Mouse (Mus musculus): ENCODE measurements at regions not wholly inside any gene's neighbourhood (a gene's known extent, or its start where the extent isn't known, plus 50 kb on each side); places are given as distances from the start of the nearest gene placed in this dataset.

GRCm38 (mm10) chr3:141333517-141334113 lies 121.5 kb upstream of the Pdha2 start:
- no peak for TF ChIP-seq MEF2A (IDR thresholded peaks at IDR 0.05; ENCODE audit: borderline replicate concordance, low read depth, low read length)
- H3K36me3 ChIP-seq (replicated peaks in 1 of 2; ENCODE audit: control insufficient read depth in 1 of 2, insufficient read depth in 1 of 2, low read length in 1 of 2) = no peaks in the 10 kb centered on the region
- no peak overlapping the region for H3K4me3 ChIP-seq (replicated peaks in 1 of 3; ENCODE audit: low read depth in 2 of 3, low read length in 2 of 3, poor library complexity in 1 of 3)
- H3K27me3 ChIP-seq (replicated peaks) = no peaks in the 10 kb centered on the region
- DNase-seq (ENCODE audit: extremely low read depth) = no peak
- H3K9ac ChIP-seq (ENCODE audit: insufficient read depth, low read depth) = no peak overlapping the region
- dilution Hi-C loops (cut with MboI; ENCODE audit: extremely low pct_ligation_motif_present, extremely low pct_unique_long_range_greater_than_20kb, low sequenced_read_pairs) (no loop called here), in situ Hi-C loops (cut with MboI; ENCODE audit: low pct_ligation_motif_present, low pct_unique_long_range_greater_than_20kb, low sequenced_read_pairs) (no loop called here)
- peaks cover 0 to 4% of the 10 kb centered on the region in 2 experiments; a peak in 1 of 4 replicates for H3K4me1 ChIP-seq (ENCODE audit: control insufficient read depth in 1 of 2, insufficient read depth in 2 of 2)
- H3K27ac ChIP-seq (ENCODE audit: insufficient read depth, low read depth) = no peak overlapping the region
- no peaks in the 10 kb centered on the region for H3K79me2 ChIP-seq (replicated peaks; ENCODE audit: control insufficient read depth, extremely low read depth, insufficient read depth, poor library complexity, severe bottlenecking)
- no peaks in the 10 kb centered on the region for H3K9me3 ChIP-seq (replicated peaks; ENCODE audit: low read length)
- no peak overlapping the region for H3K4me2 ChIP-seq (ENCODE audit: insufficient read depth, low read depth, poor library complexity, severe bottlenecking)

- Histone ChIP-seq H3K79me2 (replicated peaks; ENCODE audit: control insufficient read depth, extremely low read depth, insufficient read depth, poor library complexity, severe bottlenecking) (no peaks in the 10 kb centered on the region), H3K27ac (ENCODE audit: insufficient read depth, low read depth) (no peak overlapping the region), H3K9me3 (replicated peaks; ENCODE audit: low read length) (no peaks in the 10 kb centered on the region), H3K4me3 (replicated peaks in 1 of 3; ENCODE audit: low read depth in 2 of 3, low read length in 2 of 3, poor library complexity in 1 of 3) (no peak overlapping the region), H3K36me3 (replicated peaks in 1 of 2; ENCODE audit: control insufficient read depth in 1 of 2, insufficient read depth in 1 of 2, low read length in 1 of 2) (no peaks in the 10 kb centered on the region), H3K27me3 (replicated peaks) (no peaks in the 10 kb centered on the region), H3K4me2 (ENCODE audit: insufficient read depth, low read depth, poor library complexity, severe bottlenecking) (no peak overlapping the region), H3K9ac (ENCODE audit: insufficient read depth, low read depth) (no peak overlapping the region), H3K4me1 (ENCODE audit: control insufficient read depth in 1 of 2, insufficient read depth in 2 of 2) (peaks cover 0 to 4% of the 10 kb centered on the region in 2 experiments; a peak in 1 of 4 replicates)
- no peak for TF ChIP-seq NRF1 (IDR thresholded peaks at IDR 0.05; ENCODE audit: low read depth, low read length)
- TF ChIP-seq CHD1 (IDR thresholded peaks at IDR 0.05; ENCODE audit: low read depth, low read length) = no peak
- no peak for TF ChIP-seq RCOR1 (conservative IDR thresholded peaks at IDR 0.05; ENCODE audit: low read depth, low read length)
- in situ Hi-C loops (cut with MboI; ENCODE audit: low pct_ligation_motif_present, low pct_unique_long_range_greater_than_20kb, low sequenced_read_pairs) = no loop called here
- dilution Hi-C loops (cut with MboI; ENCODE audit: extremely low pct_ligation_motif_present, extremely low pct_unique_long_range_greater_than_20kb, low sequenced_read_pairs) = no loop called here
- no peak for DNase-seq (ENCODE audit: extremely low read depth)
These were observed 126.2 kb upstream of the Pdha2 start for GRCm38 (mm10) chr3:141338224-141338982.

- Histone ChIP-seq H3K79me2 (replicated peaks; ENCODE audit: control insufficient read depth, extremely low read depth, insufficient read depth, poor library complexity, severe bottlenecking) (no peaks in the 10 kb centered on the region), H3K27ac (ENCODE audit: insufficient read depth, low read depth) (no peak overlapping the region), H3K4me2 (ENCODE audit: insufficient read depth, low read depth, poor library complexity, severe bottlenecking) (no peak overlapping the region), H3K9ac (ENCODE audit: insufficient read depth, low read depth) (no peak overlapping the region), H3K4me3 (replicated peaks in 1 of 3; ENCODE audit: low read depth in 2 of 3, low read length in 2 of 3, poor library complexity in 1 of 3) (no peak overlapping the region), H3K36me3 (replicated peaks in 1 of 2; ENCODE audit: control insufficient read depth in 1 of 2, insufficient read depth in 1 of 2, low read length in 1 of 2) (no peaks in the 10 kb centered on the region), H3K4me1 (ENCODE audit: control insufficient read depth in 1 of 2, insufficient read depth in 2 of 2) (no peaks in the 10 kb centered on the region), H3K9me3 (replicated peaks; ENCODE audit: low read length) (no peaks in the 10 kb centered on the region), H3K27me3 (replicated peaks) (no peaks in the 10 kb centered on the region)
- DNase-seq (ENCODE audit: extremely low read depth) = no peak
- in situ Hi-C loops (cut with MboI; ENCODE audit: low pct_ligation_motif_present, low pct_unique_long_range_greater_than_20kb, low sequenced_read_pairs) (no loop called here), dilution Hi-C loops (cut with MboI; ENCODE audit: extremely low pct_ligation_motif_present, extremely low pct_unique_long_range_greater_than_20kb, low sequenced_read_pairs) (no loop called here)
- TF ChIP-seq USF2 (conservative IDR thresholded peaks at IDR 0.05; ENCODE audit: low read depth, low read length) (no peak), POLR2A (IDR thresholded peaks at IDR 0.05; ENCODE audit: low read depth, low read length) (no peak), TCF12 (IDR thresholded peaks at IDR 0.05; ENCODE audit: low read depth, low read length) (no peak), MXI1 (IDR thresholded peaks at IDR 0.05; ENCODE audit: low read depth, low read length) (no peak), POLR2AphosphoS2 (IDR thresholded peaks at IDR 0.05; ENCODE audit: low read depth, low read length) (no peak), ETS1 (conservative IDR thresholded peaks at IDR 0.05; ENCODE audit: low read depth, low read length) (no peak), UBTF (IDR thresholded peaks at IDR 0.05; ENCODE audit: low read depth, low read length) (no peak), E2F4 (IDR thresholded peaks at IDR 0.05; ENCODE audit: insufficient replicate concordance, low read depth, low read length) (no peak), JUN (IDR thresholded peaks at IDR 0.05; ENCODE audit: insufficient read depth, low read depth, low read length) (no peak), KAT2A (IDR thresholded peaks at IDR 0.05; ENCODE audit: insufficient replicate concordance, low read length) (no peak), PAX5 (IDR thresholded peaks at IDR 0.05; ENCODE audit: low read length) (no peak), SIN3A (IDR thresholded peaks at IDR 0.05; ENCODE audit: low read length) (no peak), RAD21 (IDR thresholded peaks at IDR 0.05; ENCODE audit: low read depth, low read length) (no peak)
These were observed 111.1 kb upstream of the Unc5c start for GRCm38 (mm10) chr3:141353961-141354360.

Measured in CH12.LX (cell line).